Mouse (Mus musculus) embryo, embryonic 9.5 days (tissue): ENCODE measurements at regions not wholly inside any gene's neighbourhood (a gene's known extent, or its start where the extent isn't known, plus 50 kb on each side); places are given as distances from the start of the nearest gene placed in this dataset.

Experiments
- DNase-seq: peaks from one replicate; pipeline ENCODE4 v3.0.0-alpha.2; 2017; ENCODE audit errors: extremely low spot score

DNA sequence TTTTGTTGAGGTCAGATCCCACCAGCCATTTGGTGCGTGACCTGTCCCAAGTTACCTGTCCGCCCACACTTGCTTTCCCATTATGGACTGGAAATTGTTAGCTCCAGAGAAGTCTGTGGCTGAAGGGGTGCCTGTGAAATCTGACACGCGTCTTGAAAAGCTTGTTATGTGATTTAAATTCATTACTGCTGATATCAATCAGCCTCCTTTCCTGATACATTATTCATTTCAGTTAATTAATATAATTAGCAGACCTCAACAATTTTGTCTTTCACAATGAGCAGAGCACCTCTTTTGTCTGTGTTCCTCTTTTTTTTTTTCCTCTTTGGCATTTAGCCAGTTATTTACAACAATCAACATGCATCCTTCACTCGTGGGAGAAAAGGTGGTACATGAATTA lies 58.6 kb upstream of the Grip1 start:
- no peak for DNase-seq

DNA sequence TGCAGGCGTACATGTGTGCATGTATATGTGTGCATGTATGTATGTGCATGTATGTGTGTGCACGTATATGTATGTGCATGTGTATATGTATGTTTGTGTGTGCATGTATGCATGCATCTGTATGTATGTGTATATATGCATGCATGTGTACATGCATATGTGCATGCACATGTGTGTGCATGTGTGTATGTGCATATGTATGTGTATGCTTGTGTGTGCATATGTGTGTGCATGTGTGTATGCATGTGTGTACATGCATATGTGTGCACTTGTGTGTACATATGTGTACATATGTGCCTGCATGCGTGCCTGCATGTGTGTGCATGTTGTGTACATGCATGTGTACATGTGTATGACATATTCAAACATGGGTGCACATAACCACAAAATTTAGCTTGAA lies 65.7 kb upstream of the Grip1 start:
- no peak for DNase-seq

DNA sequence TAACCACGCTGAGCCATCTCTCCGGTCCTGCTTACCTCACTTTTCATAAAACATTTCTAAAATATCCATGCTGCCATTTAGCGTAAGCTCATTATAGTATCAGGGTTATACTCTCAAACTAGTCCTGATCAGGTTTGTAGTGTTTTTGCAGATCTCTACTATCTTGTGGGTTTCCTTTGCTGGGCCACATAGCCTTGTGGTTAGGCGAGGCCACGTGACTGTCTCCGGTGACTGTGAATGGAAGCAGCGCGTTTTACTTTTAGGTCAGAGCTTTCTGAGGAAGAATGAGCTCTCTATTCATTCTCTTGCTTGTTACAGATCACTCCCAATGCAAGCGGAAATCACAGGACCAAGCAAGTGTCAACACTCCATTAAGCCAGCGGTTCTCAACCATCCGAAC lies 71.4 kb upstream of the Grip1 start:
- no peak for DNase-seq

DNA sequence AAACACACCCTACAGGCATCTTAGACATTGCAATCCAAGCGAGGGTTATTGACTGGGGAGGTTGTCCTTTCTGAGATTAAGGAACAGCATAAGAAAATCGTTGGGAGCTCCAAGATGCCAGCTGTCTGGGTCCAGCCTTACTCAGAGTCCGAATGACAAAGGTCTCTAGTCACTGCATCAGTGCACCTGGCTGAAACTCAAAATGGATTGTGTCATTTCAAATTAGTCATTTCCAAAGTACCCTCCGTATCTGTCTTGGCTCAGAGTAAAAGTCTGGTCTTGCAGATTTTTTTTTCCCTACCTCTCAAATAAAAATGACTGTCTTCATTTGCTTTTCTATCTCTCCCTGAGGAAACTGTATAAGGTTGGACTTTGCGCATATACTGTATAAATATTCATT lies 85.1 kb upstream of the Grip1 start:
- no peak for DNase-seq

DNA sequence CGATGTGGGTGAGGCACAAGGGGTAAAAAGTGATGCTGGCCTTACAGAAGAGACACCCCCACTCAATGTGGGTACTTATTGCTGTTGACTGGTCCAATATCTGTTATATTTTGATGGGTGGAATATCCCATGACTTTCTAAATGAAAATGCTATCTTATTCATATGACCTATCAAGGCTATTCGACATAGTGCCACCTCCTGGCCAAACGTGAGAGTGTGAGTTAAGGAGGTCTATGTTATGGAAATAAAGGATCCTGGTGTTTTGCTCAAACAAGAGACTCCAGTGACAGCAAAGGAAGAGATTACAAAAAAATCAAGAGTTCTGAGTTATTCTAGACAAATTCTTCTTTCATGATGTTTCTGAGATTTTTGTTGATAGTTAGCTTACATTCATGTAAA lies 90.0 kb upstream of the Grip1 start:
- DNase-seq = no peak

DNA sequence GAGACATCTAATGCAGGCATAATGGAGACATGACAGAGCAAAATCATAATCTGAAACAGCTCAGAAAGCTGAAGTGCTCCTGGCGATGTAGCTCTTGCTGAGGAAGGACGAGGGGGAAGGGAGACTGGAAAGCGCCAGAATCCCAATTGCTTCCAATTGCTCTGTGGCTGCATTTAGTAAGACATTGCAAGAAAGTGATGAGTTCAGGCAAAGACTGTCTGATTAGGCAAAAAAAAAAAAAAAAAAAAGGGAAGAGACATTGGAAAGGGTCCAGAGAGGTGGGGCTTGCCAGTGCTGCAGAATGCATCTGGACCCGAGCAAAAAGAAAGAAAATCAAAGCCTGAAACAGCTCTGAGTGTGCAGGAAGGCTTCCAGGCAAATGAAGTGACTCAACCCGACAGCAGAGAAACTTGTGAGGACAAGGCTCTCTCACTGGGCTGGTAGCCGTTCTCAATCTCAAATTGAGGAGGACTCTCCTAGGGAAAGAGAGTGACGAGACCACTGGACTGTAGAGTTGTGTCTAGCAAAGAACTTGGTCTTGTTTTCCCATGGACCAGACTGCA lies 94.8 kb upstream of the Grip1 start:
- no peak for DNase-seq

DNA sequence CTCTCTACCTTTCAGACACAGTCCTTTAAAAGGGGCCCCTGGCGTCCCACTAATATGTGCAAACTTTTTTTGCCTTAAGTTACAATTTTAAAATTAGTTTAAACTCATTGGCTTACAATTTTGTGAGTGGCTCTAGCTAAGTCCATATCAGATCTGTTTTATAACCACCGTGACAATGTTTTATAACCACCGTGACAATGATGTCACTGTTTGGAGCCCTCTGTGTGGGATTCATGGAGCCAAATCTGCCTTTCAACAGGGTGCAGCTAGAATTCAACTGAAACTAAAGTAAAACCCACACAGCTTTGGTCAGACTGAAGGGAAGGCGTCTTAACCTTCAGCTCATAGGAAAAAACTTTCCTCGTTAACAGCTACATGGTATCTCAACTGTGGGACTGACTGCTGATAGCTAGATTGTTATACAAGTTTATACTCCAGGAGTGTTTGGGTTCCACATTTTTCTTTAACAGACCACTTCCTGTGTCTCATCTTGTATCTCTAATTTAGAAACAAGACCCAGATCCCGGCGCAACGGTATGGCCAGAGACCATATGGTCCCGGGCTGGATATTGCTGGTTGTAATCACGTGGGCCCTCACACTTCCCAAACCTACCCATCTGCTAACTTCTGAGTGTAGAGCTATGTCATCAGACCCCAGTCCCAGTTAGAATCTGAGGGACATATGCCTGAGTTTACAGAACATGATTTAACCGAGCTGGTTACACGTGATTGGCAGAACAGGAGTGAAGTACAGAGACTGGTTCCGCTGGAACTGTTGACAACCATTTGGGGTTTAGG lies 102.7 kb upstream of the Cand1 start:
- no peak for DNase-seq

DNA sequence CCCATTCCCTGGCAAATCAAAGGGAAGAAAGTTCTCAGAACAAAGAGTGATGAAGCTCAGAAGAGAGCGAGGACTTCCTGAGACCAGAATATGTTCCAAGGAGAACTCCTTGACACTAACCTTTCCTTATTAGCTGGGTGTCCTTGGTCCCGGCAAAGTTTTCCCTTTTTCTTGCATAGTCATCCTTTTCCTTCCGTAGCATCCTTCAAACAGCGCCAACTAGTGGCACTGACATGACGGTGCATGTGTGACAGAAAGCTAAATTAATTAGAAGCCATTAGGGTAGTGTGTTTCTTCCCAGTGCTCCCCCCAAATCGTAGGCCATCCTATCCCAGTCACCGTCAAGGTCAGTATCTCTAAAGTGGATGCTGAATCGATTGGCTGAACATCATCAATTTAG lies 100.5 kb upstream of the Cand1 start:
- no peak for DNase-seq

DNA sequence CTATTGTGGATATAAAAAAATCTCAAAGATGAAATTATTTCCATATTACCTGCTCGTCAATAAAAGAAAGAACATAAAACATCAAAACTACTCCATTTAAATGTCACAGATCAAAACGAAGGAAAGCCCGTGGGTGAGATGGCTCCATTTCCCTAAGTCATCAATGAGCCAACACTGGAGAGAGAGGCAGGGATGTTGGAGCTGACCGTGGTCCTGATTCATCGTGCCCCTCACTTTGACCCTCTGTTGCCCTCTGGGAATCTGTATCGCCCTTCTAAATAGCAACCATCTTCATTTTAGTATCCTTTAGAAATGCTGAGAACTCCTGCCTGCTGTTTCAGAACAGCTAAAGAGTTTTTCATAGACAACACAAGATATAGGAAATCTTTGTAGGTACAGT lies 87.1 kb upstream of the Cand1 start:
- peak; percentile 29 for DNase-seq

DNA sequence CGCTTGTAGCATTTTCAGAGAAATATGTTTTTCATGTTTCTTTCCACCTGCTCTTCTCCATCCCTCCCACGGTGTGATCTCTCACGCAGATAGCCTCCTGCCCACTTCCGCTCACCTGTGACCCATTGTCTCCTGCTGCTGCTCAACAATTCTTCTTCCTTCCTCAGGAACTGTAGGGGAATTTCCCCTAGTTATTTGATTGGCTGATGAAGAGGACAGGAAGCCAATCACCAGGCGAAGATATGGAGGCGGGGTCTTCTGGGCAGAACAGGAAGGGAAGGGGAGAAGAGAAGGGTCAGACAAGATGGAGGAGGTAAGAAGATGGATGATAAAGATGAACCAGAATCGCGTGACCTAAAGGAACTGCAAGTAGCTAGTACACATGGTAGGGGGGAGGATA lies 80.1 kb upstream of the Cand1 start:
- no peak for DNase-seq

DNA sequence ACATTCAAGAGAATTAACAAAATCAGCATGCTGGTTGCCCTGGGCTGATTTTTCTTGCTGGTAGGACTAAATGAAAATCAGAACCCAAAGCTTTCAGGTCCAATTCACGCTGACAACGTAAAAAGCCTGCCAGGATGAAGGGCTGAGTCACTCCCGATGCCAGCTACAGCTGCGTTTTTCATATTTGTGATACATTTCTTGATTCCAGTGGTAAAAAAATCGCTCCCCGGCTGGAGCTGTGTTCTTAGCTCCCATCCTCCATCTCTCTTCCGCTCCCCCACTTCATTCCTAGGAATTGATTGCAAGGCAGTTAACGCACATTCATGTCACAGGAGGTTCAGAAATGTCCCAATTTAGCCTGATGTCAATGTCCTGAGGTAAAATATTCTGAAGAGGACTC lies 78.6 kb upstream of the Cand1 start:
- no peak for DNase-seq

DNA sequence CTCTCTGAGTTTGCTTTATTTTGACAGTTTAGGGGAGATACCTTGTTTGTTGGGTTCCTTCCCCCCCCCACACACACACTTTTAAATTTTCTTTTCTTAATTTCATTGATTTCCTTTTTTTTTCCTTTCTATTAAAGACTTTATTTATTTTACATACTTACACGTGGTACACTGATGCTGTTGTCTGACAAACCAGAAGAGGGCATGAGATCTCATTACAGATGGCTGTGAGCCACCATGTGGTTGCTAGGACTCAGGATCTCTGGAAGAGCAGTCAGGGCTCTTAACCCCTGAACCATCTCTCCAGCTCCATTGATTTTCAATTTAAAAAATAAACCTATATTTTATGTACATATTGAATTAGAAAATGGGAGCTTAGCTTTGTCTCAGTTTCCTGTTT lies 71.7 kb upstream of the Cand1 start:
- no peak for DNase-seq

DNA sequence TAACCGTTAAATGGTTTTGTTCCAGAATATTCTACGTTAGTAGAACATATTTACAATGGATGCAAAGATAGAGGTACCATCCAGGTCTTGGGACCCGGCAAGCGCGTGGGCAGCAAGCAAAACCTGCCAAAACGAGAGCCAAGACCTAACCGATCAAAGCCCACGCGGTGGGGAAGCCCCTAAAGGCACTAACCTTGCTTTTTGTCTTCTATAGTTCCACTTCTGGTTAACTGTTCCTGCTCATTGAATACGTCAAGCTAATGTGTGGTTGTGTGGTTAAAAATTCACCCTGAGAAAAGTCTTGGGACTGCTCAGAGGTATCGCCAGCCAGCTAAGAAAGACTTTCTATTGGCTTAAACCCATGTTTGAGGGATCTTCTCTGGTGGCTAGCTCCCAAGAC lies 55.9 kb upstream of the Cand1 start:
- no peak for DNase-seq

DNA sequence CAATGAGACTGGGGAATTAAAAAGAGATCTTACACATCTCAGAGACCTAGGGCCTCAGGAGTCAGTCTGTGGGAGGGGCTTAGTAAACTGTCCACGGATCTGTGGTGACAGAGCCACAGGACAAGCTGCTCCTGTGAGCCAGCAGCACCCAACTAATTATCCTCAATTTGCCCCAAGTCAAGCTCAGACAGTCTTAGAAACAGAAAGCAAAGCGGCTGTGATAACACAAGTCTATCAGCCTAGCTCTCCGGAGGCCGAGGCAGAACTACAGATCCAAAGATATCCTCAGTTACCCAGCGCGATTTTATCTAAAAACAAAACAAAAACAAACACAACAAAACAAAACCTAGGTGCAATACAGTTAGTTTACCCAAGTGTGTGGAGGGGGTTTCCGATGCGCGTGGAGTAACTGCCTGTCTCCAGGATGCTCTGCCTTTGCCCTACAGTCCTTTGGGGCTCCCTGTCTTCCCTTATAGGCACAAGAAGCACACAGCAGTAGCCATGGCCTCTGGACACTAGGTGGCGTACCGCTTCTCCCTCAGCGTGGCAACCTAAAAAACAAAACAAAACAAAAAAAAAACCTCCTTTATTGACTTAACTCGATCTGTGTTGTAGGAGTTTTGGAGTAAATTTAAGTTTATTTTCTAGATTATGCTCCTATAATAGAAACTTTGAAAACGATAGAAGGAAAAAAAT lies 54.7 kb upstream of the Cand1 start:
- peak; percentile 40 for DNase-seq

DNA sequence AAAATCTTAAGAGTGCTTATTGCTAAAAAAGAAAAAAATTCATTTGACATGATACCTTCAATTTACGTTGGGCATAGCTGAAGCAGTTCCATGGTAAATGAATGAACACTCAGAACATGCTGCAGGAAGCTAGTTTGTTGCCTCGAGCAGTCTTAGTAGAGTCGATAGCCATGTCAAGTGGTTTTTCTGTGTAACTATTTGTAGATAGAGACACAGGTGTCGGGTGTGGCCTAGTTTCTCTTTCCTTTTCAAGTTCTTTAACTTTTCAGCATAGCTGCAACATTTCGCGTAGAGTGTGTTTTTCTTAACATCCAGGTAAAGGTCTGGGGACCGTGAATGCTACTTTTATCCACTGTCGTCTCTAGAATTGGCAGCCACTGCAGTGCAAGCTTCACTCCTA lies 53.5 kb upstream of the Cand1 start:
- DNase-seq = no peak
